Mouse (Mus musculus) ovary, postnatal 10 days (tissue): ENCODE measurements around the gene Trappc3.

ENCODE experiments used
- DNase-seq: peaks from one replicate; pipeline ENCODE4 v3.0.0; 2022; ENCODE audit warnings: low spot score

The Trappc3 gene

GRCm38 (mm10) chr4:126278961-126279360, 16.8 kb downstream of the Trappc3 start:
- DNase-seq = no peak

GRCm38 (mm10) chr4:126281706-126282105, 19.6 kb downstream of the Trappc3 start:
- DNase-seq = no peak

- DNase-seq = no peak
Measured at GRCm38 (mm10) chr4:126283582-126283981, 21.5 kb downstream of the Trappc3 start.

- no peak for DNase-seq
Measured at GRCm38 (mm10) chr4:126286492-126286891, 24.4 kb downstream of the Trappc3 start, which contains the start of gene Col8a2. Gene Col8a2 (plus strand): TSS chr4:126286793.

- no peak for DNase-seq
Measured at GRCm38 (mm10) chr4:126287302-126287995, 25.3 kb downstream of the Trappc3 start.

GRCm38 (mm10) chr4:126288085-126288666, 26.1 kb downstream of the Trappc3 start:
- DNase-seq = no peak

- DNase-seq = no peak
Measured at GRCm38 (mm10) chr4:126290314-126290713, 28.2 kb downstream of the Trappc3 start.

GRCm38 (mm10) chr4:126291196-126291595, 29.1 kb downstream of the Trappc3 start:
- no peak for DNase-seq

GRCm38 (mm10) chr4:126295152-126295551, 33.0 kb downstream of the Trappc3 start:
- no peak for DNase-seq

- DNase-seq = no peak
Measured at GRCm38 (mm10) chr4:126295937-126296336, 33.8 kb downstream of the Trappc3 start.

- DNase-seq = peak; percentile 44
Measured at GRCm38 (mm10) chr4:126296617-126297101, 34.5 kb downstream of the Trappc3 start.

- no peak for DNase-seq
Measured at GRCm38 (mm10) chr4:126300916-126301583, 38.9 kb downstream of the Trappc3 start.

- no peak for DNase-seq
Measured at GRCm38 (mm10) chr4:126301584-126302309, 39.6 kb downstream of the Trappc3 start.

- no peak for DNase-seq
Measured at GRCm38 (mm10) chr4:126303877-126304276, 41.8 kb downstream of the Trappc3 start.

GRCm38 (mm10) chr4:126305428-126305827, 43.3 kb downstream of the Trappc3 start:
- DNase-seq = no peak

- no peak for DNase-seq
Measured at GRCm38 (mm10) chr4:126306058-126306457, 43.9 kb downstream of the Trappc3 start.

- DNase-seq = no peak
Measured at GRCm38 (mm10) chr4:126306827-126307226, 44.7 kb downstream of the Trappc3 start.

- no peak for DNase-seq
Measured at GRCm38 (mm10) chr4:126309211-126309921, 47.2 kb downstream of the Trappc3 start.

GRCm38 (mm10) chr4:126309922-126310309, 47.8 kb downstream of the Trappc3 start:
- peak; percentile 76 for DNase-seq

- no peak for DNase-seq
Measured at GRCm38 (mm10) chr4:126310344-126310743, 48.2 kb downstream of the Trappc3 start.

GRCm38 (mm10) chr4:126311566-126312200, 49.6 kb downstream of the Trappc3 start:
- DNase-seq = no peak
